Mouse (Mus musculus) macrophage (primary cell): ENCODE data around the gene Fam19a3. TPM values are rescaled to one million over a fixed set of nuclear protein-coding genes. Genes with fewer than 3 reads are reported as not detected.
"Not testable (repeated sequence)": the region's sequence is repeated elsewhere in the genome, so short reads cannot be mapped to it uniquely, and the experiment has no call there.

Source experiments
- H3K27ac ChIP-seq: fragments of 350-480 bp; formaldehyde crosslinking; 2 replicates; pipeline ENCODE4 v1.9.0; 2021
- H3K36me3 ChIP-seq: fragments of 350-480 bp; formaldehyde crosslinking; 2 replicates; pipeline ENCODE4 v1.9.0; 2021; ENCODE audit errors: inconsistent target
- H3K4me3 ChIP-seq: fragments of 350-480 bp; formaldehyde crosslinking; 2 replicates; pipeline ENCODE4 v1.9.0; 2021; ENCODE audit errors: inconsistent target
- H3K79me2 ChIP-seq: fragments of 350-480 bp; formaldehyde crosslinking; 2 replicates; pipeline ENCODE4 v1.9.0; 2021; ENCODE audit errors: inconsistent target
- whole genome bisulfite sequencing: methylation state at CpG from one replicate; pipeline ENCODE4 v1.1.7; 2026; ENCODE audit warnings: inconsistent platforms; ENCODE audit not compliant: missing documents; 5-methylcytosine and 5-hydroxymethylcytosine counted together
- polyA plus RNA-seq: library from polyadenylated mRNA; stranded (reverse); fragments of 250-400 nt; gene quantifications from 3 replicates; pipeline ENCODE4 v1.2.4, GENCODE M21; 2018; ENCODE audit warnings: inconsistent platforms
- total RNA-seq, 78 experiments: library from RNA; depleted of rRNA; stranded (reverse); fragments of 250-400 nt; gene quantifications; 1 replicate in 9 of 78; 2 replicates in 24 of 78; 3 replicates in 43 of 78; 4 replicates in 2 of 78; pipeline ENCODE4 v1.2.4; 2018; ENCODE audit warnings: inconsistent platforms in 56 of 78

The Fam19a3 gene
- total RNA-seq (2018; cell fraction: chromatin; rRNA removed), result under 1 TPM in 4 of 26 experiments, not detected in 22; 0.13 to 0.37 (median 0.19) TPM
- total RNA-seq (2018; cell fraction: cytosol; rRNA removed), result under 1 TPM in 11 of 26 experiments, not detected in 15; under 0.01 to 0.30 (median 0.04) TPM
- total RNA-seq (2018; cell fraction: nucleus; rRNA removed), result under 1 TPM in 3 of 26 experiments, not detected in 23; 0.11 to 0.25 (median 0.24) TPM
- not detected in 3 replicates for polyA plus RNA-seq

DNA sequence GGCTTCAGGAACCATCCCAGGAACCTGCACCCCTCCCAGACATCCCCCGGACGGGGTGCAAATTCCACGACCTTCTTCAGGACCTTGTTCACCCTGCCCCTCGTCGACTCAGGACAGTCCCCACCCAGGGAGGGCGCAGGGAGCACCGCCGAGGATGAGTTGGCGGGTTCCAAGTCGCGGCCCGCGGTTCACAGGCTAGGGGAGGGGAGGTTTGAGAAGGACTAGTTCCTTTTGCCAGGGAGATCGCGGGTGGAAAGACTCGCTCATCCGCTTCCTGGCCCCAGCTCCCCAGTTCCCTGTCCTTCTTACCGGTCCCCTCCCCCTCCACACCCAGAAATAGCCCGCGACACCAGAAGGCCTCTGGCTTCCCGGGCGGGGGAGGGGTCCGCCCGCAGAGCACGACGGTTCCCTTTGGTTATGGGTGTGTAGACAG, at the start of gene Fam19a3:
Fam19a3 (minus strand) TSS at position 370 of the 433 bp plus-strand sequence.
- Histone ChIP-seq H3K27ac (no peak within 1 kb of the TSS), H3K4me3 (peak within 1 kb of the TSS; percentile 17), H3K36me3 (no peaks in the 10 kb centered on the region), H3K79me2 (no peaks in the 10 kb centered on the region)
- under 1% methylated on average over 26 of the region's 26 CpGs for WGBS

DNA sequence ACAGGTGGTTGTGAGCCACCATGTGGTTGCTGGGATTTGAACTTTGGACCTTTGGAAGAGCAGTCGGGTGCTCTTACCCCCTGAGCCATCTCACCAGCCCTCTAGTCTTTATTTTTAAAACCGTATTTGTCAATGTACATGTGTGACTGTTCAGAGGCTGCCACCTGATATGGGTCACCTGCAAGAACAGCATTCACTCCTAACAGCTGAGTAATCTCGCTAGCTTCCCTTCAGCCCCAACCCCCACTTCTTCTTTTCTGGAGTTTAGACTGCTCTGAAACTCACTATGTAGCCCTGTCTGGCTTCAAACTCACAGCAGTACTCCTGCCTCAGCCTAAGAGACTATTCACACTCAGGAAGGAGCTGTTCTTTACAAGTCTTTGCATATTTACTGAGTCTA, 40.8 kb upstream of the Fam19a3 start:
- peaks cover 21% of the 10 kb centered on the region for H3K36me3 ChIP-seq
- H3K4me3 ChIP-seq, result no peak overlapping the region
- H3K79me2 ChIP-seq, result peaks cover under 1% of the 10 kb centered on the region; the same call in 1 of the 2 replicates
- H3K27ac ChIP-seq, result no peak overlapping the region
- 78% methylated on average over 3 of the region's 3 CpGs for WGBS

DNA sequence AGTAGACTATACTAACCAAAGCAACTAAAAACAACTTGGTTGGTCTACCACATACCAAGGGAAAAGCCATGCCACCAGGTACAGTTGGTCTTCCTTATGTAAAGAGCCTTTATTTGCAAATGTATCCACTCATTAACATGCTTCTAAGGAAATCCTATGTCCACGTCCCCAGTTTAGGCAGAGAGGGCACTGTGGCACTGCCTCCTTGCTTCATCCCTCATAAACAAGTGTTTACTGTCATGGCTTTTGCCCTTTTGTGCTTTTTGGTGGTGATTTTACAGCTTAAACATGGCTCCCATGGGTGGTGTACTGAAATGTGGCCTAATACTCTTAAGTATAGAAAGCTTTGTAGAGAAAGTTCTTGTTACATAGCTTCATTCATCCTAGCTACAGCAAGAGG, 38.8 kb upstream of the Fam19a3 start:
- peaks cover 20% of the 10 kb centered on the region; the same call in 1 of the 2 replicates for H3K79me2 ChIP-seq
- 75% methylated on average over 1 of the region's 1 CpGs for WGBS
- no peak overlapping the region for H3K4me3 ChIP-seq
- no peak overlapping the region for H3K27ac ChIP-seq
- H3K36me3 ChIP-seq, result peaks cover 4% of the 10 kb centered on the region

DNA sequence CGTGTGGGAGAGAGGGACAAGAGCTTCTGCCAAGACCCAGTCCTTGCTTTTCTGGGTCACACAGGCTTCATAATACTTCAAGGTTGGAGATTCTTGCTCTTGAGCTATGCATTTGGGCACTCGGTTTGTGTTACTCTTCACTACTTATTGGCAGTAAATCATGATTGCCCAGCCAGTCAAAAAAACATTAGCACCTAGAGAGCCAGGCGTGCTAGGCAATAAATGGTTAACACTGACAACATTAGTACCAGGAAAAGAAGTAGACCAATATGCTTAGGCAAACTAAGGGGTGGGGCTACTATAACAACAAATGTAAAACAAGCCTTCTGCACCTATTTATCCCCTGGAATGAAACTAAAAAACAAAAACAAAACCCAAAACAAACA, 37.1 kb upstream of the Fam19a3 start:
- WGBS, result 8% methylated on average over 3 of the region's 3 CpGs
- H3K27ac ChIP-seq, result peak overlapping the region; percentile 79

DNA sequence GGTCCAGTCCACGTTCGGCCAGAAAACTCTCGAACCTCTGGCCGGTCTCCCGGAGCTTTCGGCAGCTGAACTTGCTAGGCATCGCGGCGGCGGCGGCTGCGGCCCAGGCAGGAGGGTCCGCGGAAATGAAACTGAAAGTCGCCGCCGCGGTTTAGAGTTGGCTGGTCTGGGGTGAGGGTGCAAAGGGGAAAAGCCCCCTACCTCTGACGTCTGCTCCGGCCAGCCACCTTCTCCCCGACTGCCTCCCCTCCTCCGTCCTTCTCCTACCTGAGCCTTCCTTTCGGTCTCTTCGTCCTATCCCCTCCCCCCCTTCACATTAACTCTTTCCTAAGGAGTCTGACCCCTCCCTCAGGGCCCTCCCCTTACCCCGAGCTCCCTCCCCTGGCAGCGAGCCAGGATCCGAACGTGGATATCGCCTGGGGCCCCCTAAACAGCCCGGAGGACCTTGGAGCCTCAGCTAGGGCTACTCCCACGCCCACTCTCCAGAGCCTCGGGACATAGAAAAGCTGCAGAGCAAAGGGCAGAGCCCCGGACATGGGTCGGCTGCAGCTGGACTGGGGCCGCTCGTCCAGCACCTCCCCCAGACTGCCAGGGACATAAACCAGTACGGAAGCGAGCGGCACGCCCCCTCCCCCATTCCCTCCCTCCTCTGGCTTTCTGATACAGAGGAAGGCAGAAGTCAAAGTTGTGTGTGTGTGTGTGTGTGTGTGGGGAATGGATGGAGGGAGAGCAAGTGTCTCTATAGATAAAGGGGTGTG, 36.5 kb upstream of the Fam19a3 start, which contains the start of gene Mov10:
Mov10 (minus strand) TSS at position 573 of the 758 bp plus-strand sequence.
- no peaks in the 10 kb centered on the region; the same call in 1 of the 2 replicates for H3K36me3 ChIP-seq
- H3K27ac ChIP-seq, result peak within 1 kb of the TSS; percentile 79
- peaks cover 43% of the 10 kb centered on the region; the same call in 1 of the 2 replicates for H3K79me2 ChIP-seq
- peak within 1 kb of the TSS; percentile 82 for H3K4me3 ChIP-seq
- 1% methylated on average over 33 of the region's 40 CpGs for WGBS

More for the DNA sequence above, 37.1 kb upstream of the Fam19a3 start:
- Histone ChIP-seq H3K79me2 (peaks cover 37% of the 10 kb centered on the region; the same call in 1 of the 2 replicates), H3K36me3 (no peaks in the 10 kb centered on the region; the same call in 1 of the 2 replicates), H3K4me3 (peak overlapping the region; percentile 82)

DNA sequence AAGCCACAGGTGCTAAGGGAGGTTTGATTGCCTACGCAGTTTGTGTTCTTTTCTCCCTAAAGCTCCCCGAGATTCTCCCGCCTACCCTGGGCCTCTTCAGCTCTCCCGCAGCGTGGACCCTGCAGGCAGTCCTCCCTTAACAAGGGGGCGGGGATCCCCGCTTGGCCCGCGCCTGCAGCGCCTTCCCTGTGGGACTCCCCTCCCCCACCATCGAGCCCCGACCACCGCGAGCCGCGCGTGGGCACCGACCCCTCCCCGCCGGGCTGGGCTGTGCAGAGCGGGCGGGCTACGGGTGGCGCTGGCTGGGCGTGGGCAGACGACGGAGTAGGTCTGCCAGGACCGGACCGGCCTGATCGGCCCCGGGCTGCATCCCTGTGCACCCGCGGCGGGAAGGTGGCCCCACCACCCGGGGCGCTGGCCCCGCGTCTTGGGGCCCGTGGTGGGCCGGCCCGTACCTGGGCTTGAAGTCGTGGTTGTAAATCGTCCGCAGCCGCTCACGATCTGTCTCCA, 35.9 kb upstream of the Fam19a3 start:
- WGBS, result 4% methylated on average over 43 of the region's 46 CpGs
- H3K27ac ChIP-seq, result peak overlapping the region; percentile 79; the same call in 1 of the 2 replicates
- H3K36me3 ChIP-seq, result no peaks in the 10 kb centered on the region; the same call in 1 of the 2 replicates
- H3K79me2 ChIP-seq, result peaks cover 44% of the 10 kb centered on the region; the same call in 1 of the 2 replicates
- H3K4me3 ChIP-seq, result peak overlapping the region; percentile 82

DNA sequence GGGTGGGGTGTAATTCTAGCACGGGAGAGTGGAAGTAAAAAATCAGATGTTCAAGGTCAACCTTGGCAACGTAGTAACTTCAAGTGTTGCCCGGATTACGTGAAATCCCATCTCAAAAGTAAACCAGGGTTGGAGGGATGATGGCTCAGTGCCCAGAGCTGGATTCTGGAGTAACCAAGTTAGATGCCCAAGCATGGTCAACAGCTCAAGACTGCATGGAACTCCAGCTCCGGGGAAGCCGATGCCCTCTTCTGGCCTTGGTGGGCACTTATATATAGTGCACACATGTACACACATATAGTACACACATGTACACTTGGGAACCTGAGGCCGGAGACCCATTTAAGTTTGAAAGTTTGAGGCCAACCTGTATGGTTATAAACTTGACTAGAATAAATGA, 34.5 kb upstream of the Fam19a3 start:
- H3K4me3 ChIP-seq, result no peak overlapping the region
- peaks cover 58% of the 10 kb centered on the region; the same call in 1 of the 2 replicates for H3K79me2 ChIP-seq
- WGBS, result 91% methylated on average over 6 of the region's 7 CpGs
- no peaks in the 10 kb centered on the region; the same call in 1 of the 2 replicates for H3K36me3 ChIP-seq
- H3K27ac ChIP-seq, result no peak overlapping the region

DNA sequence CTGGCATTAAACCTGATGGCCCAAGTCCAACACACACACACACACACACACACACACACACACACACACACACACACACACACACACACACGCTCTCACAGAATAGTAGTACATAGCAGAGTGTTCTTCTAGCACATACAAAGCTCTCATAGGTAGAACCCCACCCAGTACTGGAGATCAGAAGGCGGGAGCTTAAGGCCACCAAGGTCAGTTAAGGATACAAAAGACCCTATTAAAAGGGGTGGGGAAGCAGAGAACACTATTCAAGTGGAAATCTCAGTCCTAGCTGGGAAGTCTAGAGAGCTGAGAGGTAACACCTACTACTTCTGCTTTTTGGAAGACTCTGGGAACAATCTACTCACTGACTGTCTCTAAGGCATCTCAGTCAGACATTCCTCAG, 33.7 kb upstream of the Fam19a3 start:
- Histone ChIP-seq H3K4me3 (no peak overlapping the region), H3K27ac (no peak overlapping the region), H3K36me3 (no peaks in the 10 kb centered on the region; the same call in 1 of the 2 replicates), H3K79me2 (peaks cover 63% of the 10 kb centered on the region; the same call in 1 of the 2 replicates)
- 100% methylated on average over 2 of the region's 2 CpGs for WGBS

DNA sequence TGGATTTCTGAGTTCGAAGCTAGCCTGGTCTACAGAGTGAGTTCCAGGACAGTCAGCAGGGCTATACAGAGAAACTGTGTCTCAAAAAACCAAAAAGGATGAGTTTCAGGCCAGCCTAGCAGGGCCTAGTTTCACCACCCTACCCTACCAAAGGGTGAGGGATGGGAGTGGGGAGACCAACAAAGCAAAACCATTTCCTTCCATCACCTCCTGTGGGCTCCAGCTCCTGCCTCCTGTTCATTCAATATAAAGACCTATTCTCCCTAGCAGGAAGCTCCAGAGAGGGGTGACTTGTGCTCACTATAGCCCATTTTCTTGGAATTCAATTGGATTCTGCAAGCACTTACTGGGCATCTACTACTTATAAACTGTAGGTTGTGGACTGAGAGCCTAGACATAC, 33.1 kb upstream of the Fam19a3 start:
- 100% methylated on average over 1 of the region's 1 CpGs for WGBS
- H3K4me3 ChIP-seq, result no peak overlapping the region
- peaks cover 63% of the 10 kb centered on the region; the same call in 1 of the 2 replicates for H3K79me2 ChIP-seq
- no peaks in the 10 kb centered on the region; the same call in 1 of the 2 replicates for H3K36me3 ChIP-seq
- H3K27ac ChIP-seq, result no peak overlapping the region

DNA sequence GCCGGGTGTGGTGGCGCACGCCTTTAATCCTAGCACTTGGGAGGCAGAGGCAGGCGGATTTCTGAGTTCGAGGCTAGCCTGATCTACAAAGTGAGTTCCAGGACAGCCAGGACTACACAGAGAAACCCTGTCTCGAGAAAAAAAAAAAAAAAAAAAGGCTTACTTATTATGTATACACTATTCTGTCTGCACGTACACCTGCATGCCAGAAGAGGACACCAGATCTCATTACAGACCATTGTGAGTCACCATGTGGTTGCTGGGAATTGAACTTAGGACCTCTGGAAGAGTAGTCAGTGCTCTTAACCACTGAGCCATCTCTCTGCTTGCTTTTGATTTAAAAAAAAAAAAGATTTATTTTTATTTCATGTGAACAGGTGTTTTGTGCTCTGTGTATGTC, 31.6 kb upstream of the Fam19a3 start:
- not testable (repeated sequence) for H3K36me3 ChIP-seq, H3K27ac ChIP-seq, H3K4me3 ChIP-seq
- 100% methylated on average over 3 of the region's 7 CpGs for WGBS
- H3K79me2 ChIP-seq, result peaks cover 63% of the 10 kb centered on the region; the same call in 1 of the 2 replicates

DNA sequence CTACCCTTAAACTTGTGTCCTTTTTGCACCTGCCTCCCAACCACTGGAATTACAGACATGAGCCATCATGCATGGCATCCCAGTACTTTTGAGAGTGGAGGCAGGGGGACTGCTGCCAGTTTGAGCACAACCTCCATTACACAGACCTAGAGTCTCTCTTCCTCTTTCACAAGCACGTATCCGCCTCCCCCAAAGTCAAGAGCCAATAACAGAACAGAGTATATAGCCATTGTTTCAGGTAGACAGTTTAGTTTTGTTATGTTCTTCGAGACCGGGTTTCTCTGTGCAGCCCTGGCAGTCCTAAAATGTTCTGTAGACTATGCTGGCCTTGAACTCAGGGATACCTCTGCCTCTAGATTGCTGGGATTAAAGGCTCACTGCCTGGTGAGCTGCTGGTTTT, 30.6 kb upstream of the Fam19a3 start:
- Histone ChIP-seq H3K36me3 (peaks cover 6% of the 10 kb centered on the region; the same call in 1 of the 2 replicates), H3K4me3 (no peak overlapping the region), H3K27ac (no peak overlapping the region), H3K79me2 (peaks cover 65% of the 10 kb centered on the region; the same call in 1 of the 2 replicates)
- 84% methylated on average over 3 of the region's 4 CpGs for WGBS

DNA sequence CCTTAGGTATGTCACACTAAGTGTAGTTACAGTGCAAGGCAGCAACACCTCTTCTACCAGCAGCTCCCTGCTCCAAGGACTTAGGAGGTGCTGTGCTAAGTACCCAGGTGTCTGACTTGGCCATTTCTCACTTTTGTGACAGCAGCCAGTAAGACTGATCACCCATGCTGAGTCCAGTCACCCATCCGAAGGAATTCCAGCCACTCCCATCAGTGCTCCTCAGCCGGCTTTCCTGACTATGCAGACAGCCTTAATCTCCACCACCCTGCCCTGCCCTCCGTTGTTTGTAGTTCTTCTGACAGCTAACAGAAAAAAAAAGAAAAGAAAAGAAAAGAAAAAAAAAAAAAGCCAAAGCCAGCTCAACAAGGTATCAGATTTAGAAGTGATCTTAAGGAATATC, 30.1 kb upstream of the Fam19a3 start:
- Histone ChIP-seq H3K36me3 (peaks cover 11% of the 10 kb centered on the region; the same call in 1 of the 2 replicates), H3K4me3 (no peak overlapping the region), H3K79me2 (peaks cover 65% of the 10 kb centered on the region; the same call in 1 of the 2 replicates), H3K27ac (no peak overlapping the region)
- WGBS, result 92% methylated on average over 3 of the region's 3 CpGs

DNA sequence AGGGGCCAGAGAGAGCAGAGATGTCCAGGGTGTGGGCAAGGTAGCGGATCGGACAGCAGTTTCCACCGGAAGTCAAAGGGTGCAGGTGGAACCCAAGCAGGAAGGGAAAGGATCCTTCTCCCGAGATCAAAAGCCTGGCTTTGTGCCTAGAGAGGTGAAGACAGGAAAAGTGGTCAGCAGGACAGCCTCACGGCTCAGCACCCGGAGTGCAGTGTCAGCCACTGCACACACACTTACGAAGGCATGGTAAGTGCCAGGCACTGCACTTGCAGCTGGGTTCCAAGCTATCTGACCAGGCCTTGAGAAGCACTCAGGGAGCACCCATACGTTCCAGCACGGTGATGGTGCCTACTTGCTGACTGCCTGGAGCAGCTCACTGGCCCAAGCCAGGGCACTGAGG, 23.9 kb upstream of the Fam19a3 start:
- H3K79me2 ChIP-seq, result peaks cover 12% of the 10 kb centered on the region; the same call in 1 of the 2 replicates
- H3K27ac ChIP-seq, result no peak overlapping the region
- H3K4me3 ChIP-seq, result no peak overlapping the region
- peaks cover 63% of the 10 kb centered on the region for H3K36me3 ChIP-seq
- 97% methylated on average over 9 of the region's 9 CpGs for WGBS

DNA sequence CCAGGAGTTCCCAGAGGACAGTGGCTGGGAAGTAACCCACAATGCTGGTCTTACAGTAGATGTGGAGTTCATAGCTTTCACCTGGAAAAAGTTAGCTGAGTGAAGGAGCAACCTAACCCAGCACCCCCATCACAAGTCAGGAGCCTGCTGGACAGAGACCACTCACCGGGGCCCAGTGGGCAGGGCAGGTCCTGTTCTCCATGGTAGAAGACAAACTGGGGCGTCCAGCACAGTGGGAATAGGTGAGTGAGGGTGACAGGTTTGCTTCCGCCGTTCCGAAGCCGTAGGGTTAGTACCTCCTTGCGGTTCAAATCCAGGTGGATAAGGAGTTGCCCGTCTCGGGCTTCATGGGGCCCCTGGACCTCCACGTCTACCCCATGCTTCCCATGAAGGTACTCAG, 22.7 kb upstream of the Fam19a3 start:
- Histone ChIP-seq H3K79me2 (peaks cover 12% of the 10 kb centered on the region; the same call in 1 of the 2 replicates), H3K36me3 (peaks cover 75% of the 10 kb centered on the region), H3K27ac (no peak overlapping the region), H3K4me3 (no peak overlapping the region)
- 97% methylated on average over 9 of the region's 10 CpGs for WGBS
